Mouse (Mus musculus): ENCODE measurements around the gene Sema3a. TPM values are rescaled to one million over a fixed set of nuclear protein-coding genes. Genes with fewer than 3 reads are reported as not detected.

Sema3a gene
- 9.0 and 9.2 TPM in 2 replicates for polyA plus RNA-seq (2012; rRNA removed)

DNA sequence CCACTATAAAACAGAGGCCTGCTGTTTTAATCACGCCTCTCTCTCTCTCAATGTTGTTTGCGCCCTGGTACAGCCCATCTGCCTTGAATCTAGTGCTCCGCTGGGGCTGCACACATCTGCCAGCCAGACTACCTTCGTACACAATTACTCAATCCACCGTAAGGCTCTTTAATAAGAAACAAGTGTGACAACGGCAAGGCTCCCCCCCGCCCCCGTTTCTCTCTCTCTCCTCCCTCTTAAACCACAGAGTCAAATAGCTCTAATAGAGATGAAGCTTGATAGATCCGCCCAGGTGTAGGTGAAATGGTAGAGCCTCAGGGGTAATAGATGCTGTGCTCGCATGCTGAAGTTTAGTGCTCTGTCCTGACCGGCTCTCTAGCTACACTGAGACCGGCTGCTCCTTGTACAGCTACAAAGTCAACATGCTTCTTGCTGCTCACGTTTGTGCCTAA is at the start of gene Sema3a:
TSS of gene Sema3a (plus strand) at position 174 of the 452 bp plus-strand sequence.
- H3K27ac ChIP-seq (ENCODE audit: insufficient read depth, low read length) = no peak within 1 kb of the TSS
- no peaks in the 10 kb centered on the region for H3K4me1 ChIP-seq (ENCODE audit: control insufficient read depth, insufficient read depth, low read length)
- no peak for TF ChIP-seq POLR2A (IDR thresholded peaks at IDR 0.05; ENCODE audit: extremely low read depth, insufficient read depth, low read length)
- TF ChIP-seq CTCF (IDR thresholded peaks at IDR 0.05; ENCODE audit: extremely low read depth, insufficient read depth, low read length) = no peak
- H3K4me3 ChIP-seq (ENCODE audit: insufficient read depth, low read length) = no peak within 1 kb of the TSS

GRCm38 (mm10) chr5:13084777-13085439 is 40.3 kb upstream of the Sema3a start:
- TF ChIP-seq POLR2A (IDR thresholded peaks at IDR 0.05; ENCODE audit: extremely low read depth, insufficient read depth, low read length) (no peak), CTCF (IDR thresholded peaks at IDR 0.05; ENCODE audit: extremely low read depth, insufficient read depth, low read length) (no peak)
- no peak overlapping the region for H3K4me3 ChIP-seq (ENCODE audit: insufficient read depth, low read length)

GRCm38 (mm10) chr5:13090431-13090830 is 34.8 kb upstream of the Sema3a start:
- TF ChIP-seq POLR2A (IDR thresholded peaks at IDR 0.05; ENCODE audit: extremely low read depth, insufficient read depth, low read length) (no peak), CTCF (IDR thresholded peaks at IDR 0.05; ENCODE audit: extremely low read depth, insufficient read depth, low read length) (no peak)
- no peak overlapping the region for H3K4me3 ChIP-seq (ENCODE audit: insufficient read depth, low read length)
- H3K4me1 ChIP-seq (ENCODE audit: control insufficient read depth, insufficient read depth, low read length) = no peaks in the 10 kb centered on the region
- H3K27ac ChIP-seq (ENCODE audit: insufficient read depth, low read length) = no peak overlapping the region

More at GRCm38 (mm10) chr5:13084777-13085439, 40.3 kb upstream of the Sema3a start:
- Histone ChIP-seq H3K27ac (ENCODE audit: insufficient read depth, low read length) (no peak overlapping the region), H3K4me1 (ENCODE audit: control insufficient read depth, insufficient read depth, low read length) (no peaks in the 10 kb centered on the region)

DNA sequence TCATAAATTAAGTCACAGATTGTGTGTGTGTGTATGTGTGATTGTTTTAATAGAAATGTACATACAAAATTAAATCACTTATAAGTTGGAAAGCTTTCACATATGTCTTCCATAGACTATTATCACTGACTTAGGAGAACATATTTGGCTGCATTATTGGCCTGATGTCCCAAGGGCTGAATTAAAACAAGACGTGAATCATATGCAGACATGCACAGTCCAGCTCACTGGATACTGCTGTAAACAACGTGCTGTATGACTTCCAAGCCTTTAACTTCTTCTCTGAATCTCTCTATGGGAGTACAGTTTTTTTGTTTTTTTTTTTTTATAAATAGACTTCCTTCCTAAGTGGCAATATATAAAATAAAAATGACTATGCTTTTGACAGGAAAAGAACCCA is 15.7 kb upstream of the Sema3a start:
- TF ChIP-seq POLR2A (IDR thresholded peaks at IDR 0.05; ENCODE audit: extremely low read depth, insufficient read depth, low read length) (no peak), CTCF (IDR thresholded peaks at IDR 0.05; ENCODE audit: extremely low read depth, insufficient read depth, low read length) (no peak)

GRCm38 (mm10) chr5:13117236-13117635 is 8.0 kb upstream of the Sema3a start:
- TF ChIP-seq POLR2A (IDR thresholded peaks at IDR 0.05; ENCODE audit: extremely low read depth, insufficient read depth, low read length) (no peak), CTCF (IDR thresholded peaks at IDR 0.05; ENCODE audit: extremely low read depth, insufficient read depth, low read length) (no peak)
- no peak overlapping the region for H3K4me3 ChIP-seq (ENCODE audit: insufficient read depth, low read length)
- H3K4me1 ChIP-seq (ENCODE audit: control insufficient read depth, insufficient read depth, low read length) = no peaks in the 10 kb centered on the region
- no peak overlapping the region for H3K27ac ChIP-seq (ENCODE audit: insufficient read depth, low read length)

More for the DNA sequence above, 15.7 kb upstream of the Sema3a start:
- Histone ChIP-seq H3K4me1 (ENCODE audit: control insufficient read depth, insufficient read depth, low read length) (no peaks in the 10 kb centered on the region), H3K27ac (ENCODE audit: insufficient read depth, low read length) (no peak overlapping the region), H3K4me3 (ENCODE audit: insufficient read depth, low read length) (no peak overlapping the region)

- Histone ChIP-seq H3K27ac (ENCODE audit: insufficient read depth, low read length) (no peak overlapping the region), H3K4me3 (ENCODE audit: insufficient read depth, low read length) (no peak overlapping the region), H3K4me1 (ENCODE audit: control insufficient read depth, insufficient read depth, low read length) (no peaks in the 10 kb centered on the region)
- TF ChIP-seq CTCF (IDR thresholded peaks at IDR 0.05; ENCODE audit: extremely low read depth, insufficient read depth, low read length) (no peak), POLR2A (IDR thresholded peaks at IDR 0.05; ENCODE audit: extremely low read depth, insufficient read depth, low read length) (no peak)
Measured at GRCm38 (mm10) chr5:13125757-13126156, 543 bp downstream of the Sema3a start.

DNA sequence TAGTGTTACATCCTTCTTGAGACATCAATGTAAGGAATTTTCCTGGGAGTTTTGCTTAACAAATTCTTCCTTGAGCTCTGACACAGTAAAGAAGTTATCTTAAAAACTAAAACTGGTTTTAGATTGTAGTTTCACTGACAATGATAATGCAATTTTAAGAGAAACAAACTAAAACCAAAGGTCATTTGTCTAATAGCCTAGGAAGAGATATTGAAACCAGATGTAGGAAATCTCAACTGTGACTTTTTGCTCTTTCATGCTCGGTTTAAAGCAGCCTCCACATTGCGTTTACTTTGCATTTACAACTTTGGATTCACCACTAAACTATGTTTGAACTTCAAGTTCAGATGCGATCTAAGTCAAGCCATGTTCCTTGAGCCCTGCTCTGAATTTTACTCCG is 982 bp downstream of the Sema3a start:
- no peak overlapping the region for H3K4me3 ChIP-seq (ENCODE audit: insufficient read depth, low read length)
- H3K27ac ChIP-seq (ENCODE audit: insufficient read depth, low read length) = no peak overlapping the region
- no peak for TF ChIP-seq CTCF (IDR thresholded peaks at IDR 0.05; ENCODE audit: extremely low read depth, insufficient read depth, low read length)
- TF ChIP-seq POLR2A (IDR thresholded peaks at IDR 0.05; ENCODE audit: extremely low read depth, insufficient read depth, low read length) = no peak
- H3K4me1 ChIP-seq (ENCODE audit: control insufficient read depth, insufficient read depth, low read length) = no peaks in the 10 kb centered on the region

DNA sequence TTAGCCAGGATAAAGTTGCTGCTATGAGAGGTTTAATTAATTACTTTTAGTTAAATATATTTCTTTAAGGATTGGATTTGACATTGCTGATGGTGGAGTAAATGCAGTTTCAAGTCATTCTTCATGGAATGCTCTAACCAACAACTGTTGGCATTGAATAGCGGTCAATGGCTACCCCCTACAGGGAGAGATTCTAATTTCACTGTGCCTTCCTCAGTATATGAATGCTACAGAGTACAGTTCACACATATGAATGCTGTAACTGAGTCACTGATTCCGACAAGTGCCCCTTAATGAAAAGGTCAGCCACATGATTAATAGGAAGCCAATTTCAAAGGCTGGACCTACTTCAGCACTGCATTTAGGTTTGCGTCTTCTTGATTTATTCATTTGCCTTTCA is 1.9 kb downstream of the Sema3a start:
- no peak for TF ChIP-seq POLR2A (IDR thresholded peaks at IDR 0.05; ENCODE audit: extremely low read depth, insufficient read depth, low read length)
- no peak for TF ChIP-seq CTCF (IDR thresholded peaks at IDR 0.05; ENCODE audit: extremely low read depth, insufficient read depth, low read length)
- Histone ChIP-seq H3K27ac (ENCODE audit: insufficient read depth, low read length) (no peak overlapping the region), H3K4me3 (ENCODE audit: insufficient read depth, low read length) (no peak overlapping the region), H3K4me1 (ENCODE audit: control insufficient read depth, insufficient read depth, low read length) (no peaks in the 10 kb centered on the region)

DNA sequence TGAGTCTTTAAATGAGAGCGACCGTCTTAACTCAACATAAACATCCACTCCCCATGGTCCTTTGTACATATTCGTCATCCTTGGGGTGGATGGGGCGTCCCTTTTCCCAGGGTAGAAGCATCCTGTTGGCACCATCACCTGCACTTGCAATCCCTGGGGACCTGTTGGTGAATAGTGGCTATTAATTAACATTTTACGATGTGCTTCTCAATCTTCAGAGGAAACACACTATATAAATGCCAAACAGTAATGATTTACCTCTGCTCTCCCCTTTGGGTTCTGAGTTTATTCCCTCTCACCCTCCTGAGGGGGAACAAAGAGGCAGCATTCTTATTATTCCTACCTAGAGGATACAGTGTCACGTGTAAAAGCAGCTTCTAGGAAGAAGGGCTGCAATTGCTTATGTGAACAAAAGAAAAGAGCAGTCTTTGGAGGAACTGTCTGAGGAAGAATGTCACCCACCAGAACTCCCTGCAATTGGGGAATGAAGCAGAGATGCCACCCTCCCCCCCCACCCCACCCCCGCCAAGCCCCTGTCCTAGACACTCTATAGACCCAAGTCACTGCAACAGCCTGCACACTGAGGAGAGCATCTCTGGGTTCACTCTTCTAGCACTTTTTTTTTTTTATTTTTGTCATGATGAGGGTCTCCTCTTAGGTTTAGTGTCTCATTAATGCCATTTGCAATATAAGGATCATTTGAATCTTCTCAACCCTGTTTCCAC is 19.7 kb downstream of the Sema3a start:
- Histone ChIP-seq H3K27ac (ENCODE audit: insufficient read depth, low read length) (no peak overlapping the region), H3K4me3 (ENCODE audit: insufficient read depth, low read length) (no peak overlapping the region), H3K4me1 (ENCODE audit: control insufficient read depth, insufficient read depth, low read length) (no peaks in the 10 kb centered on the region)
- TF ChIP-seq CTCF (IDR thresholded peaks at IDR 0.05; ENCODE audit: extremely low read depth, insufficient read depth, low read length) = no peak
- TF ChIP-seq POLR2A (IDR thresholded peaks at IDR 0.05; ENCODE audit: extremely low read depth, insufficient read depth, low read length) = no peak

DNA sequence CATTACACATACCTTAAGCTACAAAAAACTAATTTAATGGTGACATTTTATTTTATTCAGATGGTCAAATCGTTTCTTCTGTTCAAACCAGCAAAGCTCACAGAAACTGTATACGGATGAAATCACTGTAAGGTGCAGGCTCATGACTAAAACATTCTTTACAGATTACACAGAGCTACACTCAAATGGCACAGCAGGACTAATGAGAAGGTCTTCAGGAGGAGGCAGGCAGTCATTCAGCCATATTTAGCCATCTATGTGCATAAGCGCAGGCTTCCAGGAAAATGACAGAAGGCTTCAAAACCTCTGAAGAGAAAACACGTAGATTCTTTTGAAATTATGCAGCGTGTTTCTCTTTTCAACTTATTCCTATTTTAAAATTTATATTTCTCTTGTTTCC is 24.7 kb downstream of the Sema3a start:
- Histone ChIP-seq H3K4me3 (ENCODE audit: insufficient read depth, low read length) (no peak overlapping the region), H3K4me1 (ENCODE audit: control insufficient read depth, insufficient read depth, low read length) (no peaks in the 10 kb centered on the region), H3K27ac (ENCODE audit: insufficient read depth, low read length) (no peak overlapping the region)
- TF ChIP-seq CTCF (IDR thresholded peaks at IDR 0.05; ENCODE audit: extremely low read depth, insufficient read depth, low read length) (no peak), POLR2A (IDR thresholded peaks at IDR 0.05; ENCODE audit: extremely low read depth, insufficient read depth, low read length) (no peak)
